Mouse (Mus musculus) small intestine, adult 2 months (tissue): ENCODE measurements around the gene Nkiras2.

Experiments used
- CTCF ChIP-seq: fragments of 200-500 bp; IDR thresholded peaks from 2 replicates; pipeline ENCODE4 v1.5.1; 2012; ENCODE audit warnings: low read depth, mild to moderate bottlenecking, control low read depth, inconsistent platforms, low read length, moderate library complexity, mixed read lengths; ENCODE audit not compliant: insufficient replicate concordance, insufficient read length; ENCODE audit errors: extremely low read depth
- POLR2A ChIP-seq: fragments of 200-500 bp; IDR thresholded peaks from 2 replicates; pipeline ENCODE4 v1.6.1; 2012; ENCODE audit warnings: low read depth, mild to moderate bottlenecking, control low read depth, inconsistent platforms, low read length, moderate library complexity

- TF ChIP-seq POLR2A = no peak
- no peak for TF ChIP-seq CTCF
Observed at GRCm38 (mm10) chr11:100643612-100644575, 24.9 kb downstream of the Nkiras2 start.
